Mouse (Mus musculus): ENCODE measurements at regions not wholly inside any gene's neighbourhood (a gene's known extent, or its start where the extent isn't known, plus 50 kb on each side); places are given as distances from the start of the nearest gene placed in this dataset.

- ATAC-seq = no peak
- Histone ChIP-seq H3K9me3 (replicated peaks) (no peaks in the 10 kb centered on the region), H3K4me2 (no peak overlapping the region), H3K27me3 (replicated peaks) (no peaks in the 10 kb centered on the region), H3K27ac (no peak overlapping the region), H3K36me3 (no peaks in the 10 kb centered on the region), H3K4me1 (no peaks in the 10 kb centered on the region), H3K4me3 (no peak overlapping the region), H3K9ac (no peak overlapping the region)
- 52% methylated on average over 6 of the region's 6 CpGs for WGBS (ENCODE audit: insufficient replicate concordance)
Measured at GRCm38 (mm10) chr5:47693478-47693877, 289.5 kb upstream of the Slit2 start.

GRCm38 (mm10) chr5:47693921-47694320 is 289.0 kb upstream of the Slit2 start:
- 58% methylated on average over 3 of the region's 3 CpGs for WGBS (ENCODE audit: insufficient replicate concordance)
- Histone ChIP-seq H3K9ac (no peak overlapping the region), H3K4me2 (no peak overlapping the region), H3K27ac (no peak overlapping the region), H3K27me3 (replicated peaks) (no peaks in the 10 kb centered on the region), H3K4me3 (no peak overlapping the region), H3K4me1 (no peaks in the 10 kb centered on the region), H3K9me3 (replicated peaks) (no peaks in the 10 kb centered on the region), H3K36me3 (no peaks in the 10 kb centered on the region)
- no peak for ATAC-seq

- 57% methylated on average over 3 of the region's 3 CpGs for WGBS (ENCODE audit: insufficient replicate concordance)
- no peaks in the 10 kb centered on the region for H3K36me3 ChIP-seq
- no peaks in the 10 kb centered on the region for H3K9me3 ChIP-seq (replicated peaks)
- no peaks in the 10 kb centered on the region for H3K27me3 ChIP-seq (replicated peaks)
- no peak overlapping the region for H3K4me2 ChIP-seq
- H3K9ac ChIP-seq = no peak overlapping the region
- no peak overlapping the region for H3K4me3 ChIP-seq
- H3K4me1 ChIP-seq = no peaks in the 10 kb centered on the region
- no peak for ATAC-seq
- H3K27ac ChIP-seq = no peak overlapping the region
Measured at GRCm38 (mm10) chr5:47694630-47695029, 288.3 kb upstream of the Slit2 start.

- H3K27ac ChIP-seq = no peak overlapping the region
Measured at GRCm38 (mm10) chr5:47711553-47711952, 271.4 kb upstream of the Slit2 start.

GRCm38 (mm10) chr5:47714333-47714732 is 268.6 kb upstream of the Slit2 start:
- Histone ChIP-seq H3K27ac (no peak overlapping the region), H3K9me3 (replicated peaks) (no peaks in the 10 kb centered on the region), H3K36me3 (no peaks in the 10 kb centered on the region), H3K4me2 (no peak overlapping the region), H3K27me3 (replicated peaks) (no peaks in the 10 kb centered on the region), H3K4me3 (no peak overlapping the region), H3K9ac (no peak overlapping the region), H3K4me1 (no peaks in the 10 kb centered on the region)
- 57% methylated on average over 5 of the region's 5 CpGs for WGBS (ENCODE audit: insufficient replicate concordance)
- no peak for ATAC-seq

More at GRCm38 (mm10) chr5:47711553-47711952, 271.4 kb upstream of the Slit2 start:
- H3K4me3 ChIP-seq = no peak overlapping the region
- H3K4me1 ChIP-seq = no peaks in the 10 kb centered on the region
- H3K27me3 ChIP-seq (replicated peaks) = no peaks in the 10 kb centered on the region
- no peaks in the 10 kb centered on the region for H3K36me3 ChIP-seq
- no peak overlapping the region for H3K9ac ChIP-seq
- no peaks in the 10 kb centered on the region for H3K9me3 ChIP-seq (replicated peaks)
- no peak overlapping the region for H3K4me2 ChIP-seq
- no peak for ATAC-seq

- no peaks in the 10 kb centered on the region for H3K9me3 ChIP-seq (replicated peaks)
- H3K9ac ChIP-seq = no peak overlapping the region
- WGBS (ENCODE audit: insufficient replicate concordance) = 44% methylated on average over 2 of the region's 2 CpGs
- no peak overlapping the region for H3K4me3 ChIP-seq
- H3K4me2 ChIP-seq = no peak overlapping the region
- no peaks in the 10 kb centered on the region for H3K36me3 ChIP-seq
- no peaks in the 10 kb centered on the region for H3K4me1 ChIP-seq
- no peaks in the 10 kb centered on the region for H3K27me3 ChIP-seq (replicated peaks)
- ATAC-seq = no peak
- no peak overlapping the region for H3K27ac ChIP-seq
Measured at GRCm38 (mm10) chr5:47724911-47725310, 258.0 kb upstream of the Slit2 start.

GRCm38 (mm10) chr5:47742727-47743126 is 240.2 kb upstream of the Slit2 start:
- 69% methylated on average over 2 of the region's 2 CpGs for WGBS (ENCODE audit: insufficient replicate concordance)
- Histone ChIP-seq H3K36me3 (no peaks in the 10 kb centered on the region), H3K27me3 (replicated peaks) (no peaks in the 10 kb centered on the region), H3K9ac (no peak overlapping the region), H3K9me3 (replicated peaks) (no peaks in the 10 kb centered on the region), H3K4me2 (no peak overlapping the region), H3K27ac (no peak overlapping the region), H3K4me1 (no peaks in the 10 kb centered on the region), H3K4me3 (no peak overlapping the region)
- ATAC-seq = no peak

GRCm38 (mm10) chr5:47745177-47745576 is 237.8 kb upstream of the Slit2 start:
- ATAC-seq = no peak
- Histone ChIP-seq H3K9me3 (replicated peaks) (no peaks in the 10 kb centered on the region), H3K27me3 (replicated peaks) (no peaks in the 10 kb centered on the region), H3K4me1 (no peaks in the 10 kb centered on the region), H3K9ac (no peak overlapping the region), H3K4me2 (no peak overlapping the region), H3K36me3 (no peaks in the 10 kb centered on the region), H3K4me3 (no peak overlapping the region), H3K27ac (no peak overlapping the region)
- WGBS (ENCODE audit: insufficient replicate concordance) = 76% methylated on average over 2 of the region's 2 CpGs

- H3K4me2 ChIP-seq = no peak overlapping the region
- H3K4me1 ChIP-seq = no peaks in the 10 kb centered on the region
- H3K36me3 ChIP-seq = no peaks in the 10 kb centered on the region
- no peak overlapping the region for H3K4me3 ChIP-seq
- no peak overlapping the region for H3K9ac ChIP-seq
- H3K27me3 ChIP-seq (replicated peaks) = no peaks in the 10 kb centered on the region
- no peaks in the 10 kb centered on the region for H3K9me3 ChIP-seq (replicated peaks)
- 61% methylated on average over 2 of the region's 2 CpGs for WGBS (ENCODE audit: insufficient replicate concordance)
- no peak overlapping the region for H3K27ac ChIP-seq
- ATAC-seq = no peak
Measured at GRCm38 (mm10) chr5:47751907-47752306, 231.0 kb upstream of the Slit2 start.

GRCm38 (mm10) chr5:47772642-47773353 is 210.1 kb upstream of the Slit2 start:
- 47% methylated on average over 8 of the region's 8 CpGs for WGBS (ENCODE audit: insufficient replicate concordance)
- H3K27me3 ChIP-seq (replicated peaks) = no peaks in the 10 kb centered on the region
- H3K27ac ChIP-seq = peak overlapping the region; percentile 61; the same call in 1 of the 2 replicates
- peak overlapping the region; percentile 47 for H3K4me2 ChIP-seq
- H3K36me3 ChIP-seq = no peaks in the 10 kb centered on the region
- H3K9me3 ChIP-seq (replicated peaks) = no peaks in the 10 kb centered on the region
- no peak overlapping the region for H3K4me3 ChIP-seq
- peaks cover 15% of the 10 kb centered on the region for H3K4me1 ChIP-seq
- peak; percentile 99 for ATAC-seq
- H3K9ac ChIP-seq = no peak overlapping the region

GRCm38 (mm10) chr5:47773354-47773743 is 209.6 kb upstream of the Slit2 start:
- peak; percentile 57 for ATAC-seq
- H3K36me3 ChIP-seq = no peaks in the 10 kb centered on the region
- WGBS (ENCODE audit: insufficient replicate concordance) = 40% methylated on average over 3 of the region's 3 CpGs
- no peaks in the 10 kb centered on the region for H3K9me3 ChIP-seq (replicated peaks)
- H3K4me3 ChIP-seq = no peak overlapping the region
- peak overlapping the region; percentile 47 for H3K4me2 ChIP-seq
- H3K27ac ChIP-seq = peak overlapping the region; percentile 54; the same call in 1 of the 2 replicates
- H3K27me3 ChIP-seq (replicated peaks) = no peaks in the 10 kb centered on the region
- H3K4me1 ChIP-seq = peaks cover 15% of the 10 kb centered on the region
- H3K9ac ChIP-seq = no peak overlapping the region

- H3K9ac ChIP-seq = no peak overlapping the region
- H3K27me3 ChIP-seq (replicated peaks) = no peaks in the 10 kb centered on the region
- H3K9me3 ChIP-seq (replicated peaks) = no peaks in the 10 kb centered on the region
- H3K36me3 ChIP-seq = no peaks in the 10 kb centered on the region
- H3K27ac ChIP-seq = no peak overlapping the region
- no peak overlapping the region for H3K4me2 ChIP-seq
- no peak for ATAC-seq
- 22% methylated on average over 2 of the region's 2 CpGs for WGBS (ENCODE audit: insufficient replicate concordance)
- 0 out of 2 replicates have a peak, but pooled peaks cover 4% of the 10 kb centered on the region for H3K4me1 ChIP-seq
- no peak overlapping the region for H3K4me3 ChIP-seq
Measured at GRCm38 (mm10) chr5:47780861-47781260, 202.1 kb upstream of the Slit2 start.

- H3K27me3 ChIP-seq (replicated peaks) = no peaks in the 10 kb centered on the region
- H3K4me3 ChIP-seq = no peak overlapping the region
- no peak overlapping the region for H3K9ac ChIP-seq
- peak; percentile 62; the same call in 1 of the 2 replicates for ATAC-seq
- no peak overlapping the region for H3K27ac ChIP-seq
- H3K36me3 ChIP-seq = no peaks in the 10 kb centered on the region
- no peaks in the 10 kb centered on the region for H3K9me3 ChIP-seq (replicated peaks)
- H3K4me1 ChIP-seq = 0 out of 2 replicates have a peak, but pooled peaks cover 4% of the 10 kb centered on the region
- no peak overlapping the region for H3K4me2 ChIP-seq
- WGBS (ENCODE audit: insufficient replicate concordance) = 50% methylated on average over 5 of the region's 5 CpGs
Measured at GRCm38 (mm10) chr5:47781608-47782007, 201.3 kb upstream of the Slit2 start.

Measured in liver, embryonic 12.5 days (tissue).